Mouse (Mus musculus) heart, adult 2 months (tissue): Measurements from ENCODE around the gene Hras.

Experiments
- EP300 ChIP-seq: fragments of 200-500 bp; IDR thresholded peaks from 2 replicates; pipeline ENCODE4 v1.6.1; 2011; ENCODE audit warnings: low read depth, low read length, control low read depth; ENCODE audit not compliant: insufficient read depth
- POLR2A ChIP-seq: fragments of 200-500 bp; IDR thresholded peaks from 2 replicates; pipeline ENCODE4 v1.6.1; 2011; ENCODE audit warnings: mild to moderate bottlenecking, low read depth, low read length, control low read depth; ENCODE audit not compliant: insufficient read depth

DNA sequence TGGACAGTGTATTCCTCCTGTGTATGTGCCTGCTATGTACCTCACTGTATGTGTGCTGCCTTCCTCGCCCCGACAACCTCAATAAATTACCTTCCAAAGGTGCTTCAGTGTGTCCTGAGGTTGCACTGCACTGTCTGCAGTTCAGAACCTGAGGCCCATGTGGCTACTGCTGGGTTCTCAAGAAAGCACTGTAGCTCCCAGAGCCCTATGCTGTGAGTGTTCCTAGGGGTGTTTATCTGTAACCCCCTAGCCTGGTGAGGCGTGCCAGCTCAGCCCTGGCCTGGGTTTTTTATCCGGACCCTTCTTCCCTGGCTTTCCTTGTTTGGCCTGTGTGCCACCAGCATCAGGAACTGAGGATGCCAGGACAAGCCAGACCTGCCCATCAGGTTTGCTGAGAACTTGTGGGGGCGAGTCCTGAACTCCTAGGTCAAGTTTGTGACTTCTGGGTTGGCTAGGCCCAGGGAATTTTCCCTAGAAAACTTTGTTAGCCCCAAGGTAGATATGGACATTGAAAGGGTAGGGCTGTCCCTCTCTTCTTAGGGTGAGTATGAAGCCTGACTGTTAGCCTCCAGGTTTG lies 24.8 kb upstream of the Hras start:
- TF ChIP-seq EP300 (no peak), POLR2A (no peak)
